Mouse (Mus musculus) liver, embryonic 13.5 days (tissue): ENCODE results near the gene Lcn5. TPM values are rescaled to one million over a fixed set of nuclear protein-coding genes. Genes with fewer than 3 reads are reported as not detected.

Experiments used
- ATAC-seq: fragments of 200-750 bp; cut with Nextera tagmentation; 2 replicates; pipeline ENCODE4 v1.8.0; 2017; ENCODE audit warnings: low read depth, mild to moderate bottlenecking, moderate number of reproducible peaks, moderate library complexity
- DNase-seq: peaks from one replicate; pipeline ENCODE4 v3.0.0; 2022
- H3K27ac ChIP-seq: fragments of 300-500 bp; sonication (generic); 2 replicates; pipeline ENCODE4 v1.5.1; 2015; ENCODE audit warnings: moderate library complexity, mild to moderate bottlenecking, inconsistent platforms
- H3K27me3 ChIP-seq: fragments of 300-500 bp; sonication (generic); 2 replicates; pipeline ENCODE4 v1.6.1; 2015; ENCODE audit warnings: mild to moderate bottlenecking, inconsistent platforms
- H3K36me3 ChIP-seq: fragments of 300-500 bp; sonication (generic); 2 replicates; pipeline ENCODE4 v1.6.1; 2015; ENCODE audit warnings: mild to moderate bottlenecking, inconsistent platforms
- H3K4me1 ChIP-seq: fragments of 300-500 bp; sonication (generic); replicated peaks from 2 replicates; pipeline ENCODE4 v1.6.1; 2015; ENCODE audit warnings: inconsistent platforms
- H3K4me2 ChIP-seq: fragments of 300-500 bp; sonication (generic); 2 replicates; pipeline ENCODE4 v1.6.1; 2015; ENCODE audit warnings: inconsistent platforms, mild to moderate bottlenecking, moderate library complexity
- H3K4me3 ChIP-seq: fragments of 300-500 bp; sonication (generic); replicated peaks from 2 replicates; pipeline ENCODE4 v1.5.1; 2015; ENCODE audit warnings: mild to moderate bottlenecking, inconsistent platforms
- H3K9ac ChIP-seq: fragments of 300-500 bp; sonication (generic); 2 replicates; pipeline ENCODE4 v1.6.1; 2015; ENCODE audit warnings: mild to moderate bottlenecking, inconsistent platforms
- H3K9me3 ChIP-seq: fragments of 300-500 bp; sonication (generic); replicated peaks from 2 replicates; pipeline ENCODE4 v1.6.1; 2016; ENCODE audit warnings: inconsistent platforms
- WGBS: fragments of 180-500 bp; shearing (Covaris S2); methylation state at CpG from one replicate; pipeline ENCODE4 v1.1.7; 2015; ENCODE audit not compliant: insufficient replicate concordance; 5-methylcytosine and 5-hydroxymethylcytosine counted together
- polyA plus RNA-seq: library from polyadenylated mRNA; unstranded; fragments of >200 nt; fragmentation: Nextera tagmentation; extraction: Ambion mirVana; gene quantifications from 2 replicates; pipeline ENCODE4 v1.2.1, GENCODE M21; 2015

Lcn5 gene
- not detected in 2 replicates for polyA plus RNA-seq

DNA sequence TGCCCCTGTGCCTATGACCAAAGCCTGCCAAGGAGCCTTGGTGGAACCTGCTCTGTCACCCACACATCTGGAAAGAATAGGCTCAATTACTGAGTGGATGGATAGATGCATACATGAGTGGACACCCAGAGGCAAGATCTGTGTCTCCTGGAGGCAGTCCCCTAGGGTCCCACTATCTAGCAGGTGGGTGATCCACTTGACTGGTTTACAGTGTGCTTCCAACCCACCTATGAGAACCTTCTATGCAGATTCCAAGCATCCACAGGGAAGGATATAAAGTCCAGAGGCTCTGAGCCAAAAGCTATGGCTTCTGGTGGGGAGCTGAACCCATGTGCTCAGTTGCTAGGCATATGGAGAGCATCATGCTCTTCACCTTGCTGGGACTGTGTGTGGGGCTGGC, at the start of gene Lcn5:
TSS of gene Lcn5 (plus strand) at position 301 of the 400 bp plus-strand sequence.
- ATAC-seq (no peak), DNase-seq (no peak)
- Histone ChIP-seq H3K27me3 (no peaks in the 10 kb centered on the region), H3K4me1 (no peaks in the 10 kb centered on the region), H3K9ac (no peak within 1 kb of the TSS), H3K4me3 (no peak within 1 kb of the TSS), H3K4me2 (no peak within 1 kb of the TSS), H3K27ac (no peak within 1 kb of the TSS), H3K9me3 (no peaks in the 10 kb centered on the region), H3K36me3 (no peaks in the 10 kb centered on the region)

DNA sequence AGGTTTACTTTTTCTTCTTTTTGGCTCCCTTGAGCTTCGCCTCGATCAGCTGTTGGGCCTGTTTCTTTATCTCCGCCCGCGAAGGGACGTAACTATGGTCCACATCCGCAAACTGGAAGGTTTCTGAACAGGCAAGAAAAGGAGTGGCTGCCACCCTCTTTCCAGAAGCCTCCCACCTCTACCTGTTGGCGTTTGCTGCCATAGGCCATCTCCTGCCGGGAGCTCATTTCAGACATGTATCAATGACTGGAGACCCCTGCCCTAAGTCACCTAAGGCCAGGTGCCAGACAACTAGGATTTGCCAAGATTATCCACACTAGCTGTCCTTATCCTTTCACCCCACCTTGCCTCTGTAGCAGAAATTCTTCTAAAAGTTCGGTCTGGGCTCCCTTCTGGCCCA, 49.1 kb upstream of the Lcn5 start:
- Histone ChIP-seq H3K27ac (0 out of 2 replicates have a peak overlapping the region, but pooled peaks have one; percentile 24), H3K4me3 (peak overlapping the region; percentile 86), H3K9me3 (no peaks in the 10 kb centered on the region), H3K27me3 (peaks cover 11% of the 10 kb centered on the region), H3K4me2 (peak overlapping the region; percentile 79), H3K36me3 (0 out of 2 replicates have a peak, but pooled peaks cover 5% of the 10 kb centered on the region), H3K9ac (peak overlapping the region; percentile 94; the same call in 1 of the 2 replicates), H3K4me1 (peaks cover 35% of the 10 kb centered on the region)
- ATAC-seq, result peak; percentile 17; the same call in 1 of the 2 replicates
- WGBS, result 47% methylated on average over 10 of the region's 10 CpGs
- no peak for DNase-seq

DNA sequence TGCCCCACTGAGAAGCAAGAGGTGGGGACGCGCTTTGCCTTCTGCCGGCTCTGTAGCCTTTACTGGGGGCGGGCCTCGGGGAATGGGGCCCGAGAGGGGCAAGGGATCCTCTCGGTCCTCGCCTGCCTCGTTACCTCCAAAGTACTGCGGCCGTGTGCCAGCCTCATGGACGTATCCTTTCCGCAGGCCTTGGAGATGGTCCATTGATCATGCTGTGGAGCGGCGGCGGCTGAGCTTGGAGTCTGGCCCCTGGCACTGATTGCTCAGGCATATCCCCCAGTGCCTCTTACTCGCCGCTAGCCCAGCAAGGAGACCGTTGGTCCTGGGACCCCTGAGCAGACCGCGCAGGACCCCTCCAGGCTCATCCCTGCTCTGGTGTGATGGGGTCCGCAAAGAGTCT, 41.4 kb upstream of the Lcn5 start:
- Histone ChIP-seq H3K4me3 (no peak overlapping the region), H3K4me2 (peak overlapping the region; percentile 21; the same call in 1 of the 2 replicates)
- ATAC-seq, result no peak

DNA sequence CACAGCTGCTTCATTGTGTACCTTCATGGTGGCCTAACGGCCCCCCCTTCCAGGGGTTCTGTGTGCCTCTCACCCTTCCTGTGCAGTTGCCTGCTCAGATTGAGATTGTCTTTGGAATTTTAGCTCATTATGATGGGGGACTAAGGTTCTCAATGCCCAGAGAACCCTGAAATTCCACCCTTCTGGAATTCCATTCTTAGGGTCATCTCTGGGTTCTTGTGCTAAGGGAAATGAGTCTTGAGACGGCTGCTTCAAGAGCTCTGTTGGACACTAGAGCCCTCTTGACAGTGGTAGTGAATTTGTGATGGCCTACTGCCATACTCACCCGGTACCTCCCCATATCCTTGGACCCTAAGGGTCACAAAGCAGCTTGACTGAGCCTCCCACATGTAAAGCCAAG, 40.2 kb upstream of the Lcn5 start, which contains the start of gene Ccdc183:
TSS of gene Ccdc183 (minus strand) at position 101 of the 400 bp plus-strand sequence.
- peaks cover 75% of the 10 kb centered on the region for H3K27me3 ChIP-seq
- no peak for ATAC-seq
- no peak within 1 kb of the TSS for H3K4me3 ChIP-seq
- WGBS, result 49% methylated on average over 3 of the region's 3 CpGs
- DNase-seq, result no peak
- no peaks in the 10 kb centered on the region for H3K36me3 ChIP-seq
- no peak within 1 kb of the TSS for H3K27ac ChIP-seq
- H3K4me2 ChIP-seq, result 0 out of 2 replicates have a peak within 1 kb of the TSS, but pooled peaks have one; percentile 21
- H3K9ac ChIP-seq, result no peak within 1 kb of the TSS
- H3K4me1 ChIP-seq, result peaks cover 22% of the 10 kb centered on the region
- H3K9me3 ChIP-seq, result no peaks in the 10 kb centered on the region

More for the DNA sequence above, 41.4 kb upstream of the Lcn5 start:
- no peak for DNase-seq
- 17% methylated on average over 22 of the region's 22 CpGs for WGBS
- no peak overlapping the region for H3K9ac ChIP-seq
- peaks cover 15% of the 10 kb centered on the region for H3K4me1 ChIP-seq
- H3K27me3 ChIP-seq, result peaks cover 75% of the 10 kb centered on the region
- no peak overlapping the region for H3K27ac ChIP-seq
- no peaks in the 10 kb centered on the region for H3K9me3 ChIP-seq
- H3K36me3 ChIP-seq, result no peaks in the 10 kb centered on the region

DNA sequence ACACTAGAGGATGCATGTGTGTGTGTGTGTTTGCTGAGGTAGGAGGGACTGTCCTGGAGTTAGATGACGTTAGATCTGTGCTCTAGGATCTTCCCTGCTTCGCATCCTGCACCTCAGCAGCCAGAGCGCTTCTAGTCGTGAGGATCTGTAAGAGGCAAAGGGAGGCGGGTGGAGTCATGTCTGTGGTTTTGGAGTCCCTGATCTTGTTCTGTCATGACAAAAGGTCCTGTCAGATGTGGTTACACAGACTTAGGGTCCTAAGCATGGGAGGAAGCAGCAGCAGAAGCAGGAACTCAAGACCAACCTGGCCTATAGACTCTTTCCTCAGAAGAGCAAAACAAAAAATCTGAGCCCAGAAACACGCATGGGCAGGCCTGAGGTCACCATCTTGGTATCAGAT, 37.4 kb upstream of the Lcn5 start:
- no peak for ATAC-seq
- 16% methylated on average over 6 of the region's 6 CpGs for WGBS
- Histone ChIP-seq H3K9ac (no peak overlapping the region), H3K9me3 (no peaks in the 10 kb centered on the region), H3K27ac (no peak overlapping the region), H3K4me1 (peaks cover 22% of the 10 kb centered on the region), H3K4me3 (no peak overlapping the region), H3K36me3 (no peaks in the 10 kb centered on the region), H3K27me3 (peaks cover 46% of the 10 kb centered on the region), H3K4me2 (no peak overlapping the region)
- no peak for DNase-seq

DNA sequence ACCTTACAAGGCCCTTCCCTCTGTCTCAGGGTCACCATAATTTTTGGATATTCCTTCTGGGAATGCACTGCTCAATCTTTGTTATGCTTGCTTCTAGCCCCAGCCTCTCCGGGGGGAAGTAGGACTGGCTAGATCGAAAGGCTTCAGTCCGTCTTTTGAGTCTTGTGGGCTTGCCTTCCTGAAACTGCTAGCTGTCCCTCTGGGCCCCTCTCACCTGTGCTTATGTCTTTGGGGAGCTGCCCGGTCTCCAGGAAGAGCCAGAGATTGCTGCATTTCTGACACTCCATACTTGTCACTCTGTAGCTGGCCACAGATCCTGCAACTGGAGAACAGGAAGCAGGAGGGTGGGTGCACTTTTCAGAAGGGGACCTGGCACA, 36.9 kb upstream of the Lcn5 start:
- H3K36me3 ChIP-seq, result no peaks in the 10 kb centered on the region
- no peak overlapping the region for H3K4me3 ChIP-seq
- H3K27ac ChIP-seq, result no peak overlapping the region
- H3K4me2 ChIP-seq, result peak overlapping the region; percentile 72
- ATAC-seq (no peak), DNase-seq (no peak)
- H3K27me3 ChIP-seq, result peaks cover 42% of the 10 kb centered on the region
- WGBS, result 50% methylated on average over 4 of the region's 4 CpGs
- H3K4me1 ChIP-seq, result peaks cover 20% of the 10 kb centered on the region
- H3K9ac ChIP-seq, result no peak overlapping the region
- no peaks in the 10 kb centered on the region for H3K9me3 ChIP-seq

DNA sequence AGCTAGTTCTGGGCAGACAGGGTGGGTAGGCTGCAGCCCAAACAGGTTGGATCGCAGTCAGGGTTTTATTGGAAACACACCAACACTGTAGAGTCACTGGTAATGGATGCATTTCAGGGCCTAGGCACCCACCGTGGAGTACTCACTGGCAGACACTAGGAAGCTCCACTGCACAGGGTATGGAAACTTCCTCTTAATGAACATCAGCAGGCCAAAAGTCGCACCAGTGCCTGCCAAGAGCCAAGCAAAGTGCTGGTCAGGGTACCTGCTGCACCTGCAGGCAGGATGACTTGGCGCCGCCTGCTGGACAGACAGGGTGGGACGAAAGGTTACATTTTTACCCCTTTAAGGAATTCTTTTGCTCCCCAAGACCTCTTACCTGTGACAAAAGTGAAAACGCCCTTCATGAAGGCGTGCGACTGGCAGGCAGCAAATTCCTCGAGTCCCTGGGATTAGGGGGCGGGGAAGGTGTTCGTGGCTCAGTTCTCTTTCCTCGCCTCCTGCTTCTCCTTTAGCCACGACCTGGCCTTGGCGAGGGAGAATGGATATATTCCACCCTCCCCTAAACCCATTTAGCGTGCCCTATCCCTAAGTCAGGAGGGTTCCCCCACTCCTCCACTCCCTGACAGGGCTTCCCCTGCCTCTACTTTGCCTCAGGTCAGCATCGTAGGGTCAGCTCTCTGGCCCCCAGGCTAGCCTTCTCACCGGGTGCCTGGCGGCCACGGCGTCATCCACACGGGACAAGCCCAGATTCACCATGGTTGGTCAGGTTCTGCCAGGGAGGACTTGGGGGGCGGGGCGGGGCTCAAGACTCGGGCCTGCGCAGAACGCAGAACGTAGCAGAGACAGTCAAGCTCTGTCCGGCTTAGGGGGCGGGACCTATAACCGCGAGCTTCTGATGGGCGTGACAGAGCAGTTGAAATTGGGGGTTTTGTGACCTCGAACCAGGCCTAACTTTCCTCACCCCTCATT, 36.2 kb upstream of the Lcn5 start, which contains the start of gene Tmem141:
TSS of gene Tmem141 (minus strand) at position 777 of the 972 bp plus-strand sequence.
- H3K9me3 ChIP-seq, result no peaks in the 10 kb centered on the region
- H3K27me3 ChIP-seq, result peaks cover 35% of the 10 kb centered on the region
- H3K36me3 ChIP-seq, result no peaks in the 10 kb centered on the region
- H3K9ac ChIP-seq, result peak within 1 kb of the TSS; percentile 54
- WGBS, result 6% methylated on average over 34 of the region's 34 CpGs
- DNase-seq, result peak; percentile 67
- H3K4me2 ChIP-seq, result peak within 1 kb of the TSS; percentile 72
- peaks cover 13% of the 10 kb centered on the region for H3K4me1 ChIP-seq
- peak; percentile 81 for ATAC-seq
- H3K4me3 ChIP-seq, result peak within 1 kb of the TSS; percentile 53
- no peak within 1 kb of the TSS for H3K27ac ChIP-seq

DNA sequence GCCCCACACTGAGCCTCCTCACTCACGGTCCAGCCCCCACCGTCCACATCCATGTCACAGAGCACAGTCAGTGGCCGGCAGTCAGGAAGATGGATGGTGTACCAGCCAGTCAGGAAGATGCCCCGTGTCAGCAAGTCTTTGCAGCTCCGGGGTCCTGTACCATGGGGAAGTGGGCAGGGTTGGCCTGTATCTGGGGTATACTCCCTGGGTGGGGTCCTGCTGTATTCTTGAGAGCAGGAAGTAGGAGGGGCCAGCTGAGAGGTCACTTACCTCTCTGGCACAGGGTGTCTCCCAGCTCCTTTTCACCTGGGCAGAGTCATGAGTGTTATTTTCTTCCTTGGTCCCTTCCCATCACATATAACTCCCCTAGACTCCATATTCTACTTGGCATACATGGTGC, 31.8 kb upstream of the Lcn5 start:
- H3K27me3 ChIP-seq, result no peaks in the 10 kb centered on the region
- no peak for ATAC-seq
- H3K27ac ChIP-seq, result no peak overlapping the region
- no peaks in the 10 kb centered on the region for H3K9me3 ChIP-seq
- H3K4me1 ChIP-seq, result peaks cover 11% of the 10 kb centered on the region
- no peak overlapping the region for H3K4me2 ChIP-seq
- H3K9ac ChIP-seq, result no peak overlapping the region
- 30% methylated on average over 5 of the region's 5 CpGs for WGBS
- no peaks in the 10 kb centered on the region for H3K36me3 ChIP-seq
- no peak for DNase-seq
- no peak overlapping the region for H3K4me3 ChIP-seq

DNA sequence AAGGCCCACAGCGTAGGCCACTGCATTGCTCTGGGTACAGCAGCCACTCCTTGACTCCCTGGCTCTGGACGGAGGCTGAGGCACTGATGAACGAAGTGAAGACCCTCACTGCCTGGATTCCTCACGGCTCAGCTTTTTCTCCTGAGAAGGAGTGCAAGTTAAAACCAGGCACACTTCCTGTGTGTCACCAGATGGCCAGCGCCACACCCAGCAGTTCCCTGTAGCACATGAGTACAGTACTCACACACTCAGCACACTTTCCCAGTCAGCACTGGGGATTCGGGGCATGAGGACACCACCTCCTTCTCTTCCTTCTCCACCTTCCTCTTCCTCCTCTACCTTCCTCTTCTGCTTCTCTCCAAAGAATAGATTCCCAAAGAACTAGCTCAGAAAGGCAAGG, 29.9 kb upstream of the Lcn5 start, which contains the start of gene Fcna:
TSS of gene Fcna (minus strand) at position 220 of the 400 bp plus-strand sequence.
- WGBS, result 39% methylated on average over 6 of the region's 6 CpGs
- no peak within 1 kb of the TSS for H3K9ac ChIP-seq
- DNase-seq, result no peak
- no peaks in the 10 kb centered on the region for H3K9me3 ChIP-seq
- ATAC-seq, result peak; percentile 27; the same call in 1 of the 2 replicates
- H3K4me1 ChIP-seq, result no peaks in the 10 kb centered on the region
- no peak within 1 kb of the TSS for H3K4me3 ChIP-seq
- H3K27ac ChIP-seq, result no peak within 1 kb of the TSS
- no peaks in the 10 kb centered on the region for H3K36me3 ChIP-seq
- H3K4me2 ChIP-seq, result no peak within 1 kb of the TSS
- H3K27me3 ChIP-seq, result no peaks in the 10 kb centered on the region

DNA sequence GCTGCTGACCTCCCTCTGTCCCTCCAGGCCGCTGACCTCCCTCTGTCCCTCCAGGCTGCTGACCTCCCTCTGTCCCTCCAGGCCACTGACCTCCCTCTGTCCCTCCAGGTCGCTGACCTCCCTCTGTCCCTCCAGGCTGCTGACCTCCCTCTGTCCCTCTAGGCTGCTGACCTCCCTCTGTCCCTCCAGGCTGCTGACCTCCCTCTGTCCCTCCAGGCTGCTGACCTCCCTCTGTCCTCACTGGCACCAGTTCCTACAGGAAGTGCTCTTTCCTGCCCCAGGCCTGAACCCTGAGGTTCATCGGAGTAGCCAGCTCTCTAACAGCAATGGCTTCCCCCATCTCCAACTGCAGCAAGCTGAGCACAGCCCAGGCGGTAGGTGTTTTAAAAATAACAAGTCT, 29.0 kb upstream of the Lcn5 start:
- DNase-seq, result no peak
- WGBS, result 27% methylated on average over 4 of the region's 4 CpGs
- Histone ChIP-seq H3K4me1 (no peaks in the 10 kb centered on the region), H3K4me2 (no peak overlapping the region), H3K27me3 (no peaks in the 10 kb centered on the region), H3K9ac (no peak overlapping the region), H3K36me3 (no peaks in the 10 kb centered on the region), H3K27ac (no peak overlapping the region), H3K9me3 (no peaks in the 10 kb centered on the region), H3K4me3 (no peak overlapping the region)
- ATAC-seq, result no peak; the same call in 1 of the 2 replicates

DNA sequence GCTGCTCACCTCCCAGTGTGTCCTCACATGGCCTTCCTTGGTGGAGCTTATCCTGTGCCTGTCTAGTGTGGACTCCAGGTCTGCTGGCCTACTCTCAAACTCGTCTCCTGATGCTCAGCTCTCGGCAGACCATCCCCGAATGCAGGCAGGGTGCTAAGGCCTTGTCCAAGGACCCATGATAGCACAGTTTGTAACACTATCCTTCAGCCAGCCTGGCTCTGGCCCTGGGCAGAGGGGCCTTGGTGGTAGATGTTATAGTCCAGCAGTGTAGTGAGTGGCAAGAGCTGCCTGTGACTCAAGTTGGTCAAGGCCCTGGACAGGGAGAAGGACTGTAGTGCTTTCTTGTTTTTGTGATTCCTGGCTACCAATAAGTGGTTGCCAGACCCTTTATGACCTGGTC, 24.1 kb upstream of the Lcn5 start:
- Histone ChIP-seq H3K27me3 (no peaks in the 10 kb centered on the region), H3K4me3 (no peak overlapping the region), H3K4me2 (no peak overlapping the region), H3K4me1 (no peaks in the 10 kb centered on the region), H3K9me3 (no peaks in the 10 kb centered on the region), H3K36me3 (no peaks in the 10 kb centered on the region), H3K27ac (no peak overlapping the region), H3K9ac (no peak overlapping the region)
- 52% methylated on average over 3 of the region's 3 CpGs for WGBS
- no peak for ATAC-seq
- DNase-seq, result no peak
